Mouse (Mus musculus) embryonic facial prominence, embryonic 13.5 days (tissue): ENCODE measurements around the gene Adam1a. TPM values are rescaled to one million over a fixed set of nuclear protein-coding genes. Genes with fewer than 3 reads are reported as not detected.
"Not testable (repeated sequence)": the region's sequence is repeated elsewhere in the genome, so short reads cannot be mapped to it uniquely, and the experiment has no call there.

Experiments used
- ATAC-seq: fragments of 200-750 bp; cut with Nextera tagmentation; 2 replicates; pipeline ENCODE4 v1.8.0; 2017; ENCODE audit warnings: low read depth; ENCODE audit not compliant: insufficient number of reproducible peaks, insufficient read depth, low FRiP score, low TSS enrichment
- H3K27ac ChIP-seq: fragments of 300-500 bp; sonication (generic); 2 replicates; pipeline ENCODE4 v1.5.1; 2015; ENCODE audit warnings: moderate library complexity, mild to moderate bottlenecking, inconsistent platforms
- H3K27me3 ChIP-seq: fragments of 300-500 bp; sonication (generic); 2 replicates; pipeline ENCODE4 v1.6.1; 2015; ENCODE audit warnings: mild to moderate bottlenecking, inconsistent platforms
- H3K36me3 ChIP-seq: fragments of 300-500 bp; sonication (generic); 2 replicates; pipeline ENCODE4 v1.6.1; 2015; ENCODE audit warnings: mild to moderate bottlenecking, inconsistent platforms
- H3K4me1 ChIP-seq: fragments of 300-500 bp; sonication (generic); 2 replicates; pipeline ENCODE4 v1.6.1; 2015; ENCODE audit warnings: inconsistent platforms
- H3K4me2 ChIP-seq: fragments of 300-500 bp; sonication (generic); 2 replicates; pipeline ENCODE4 v1.6.1; 2015; ENCODE audit warnings: moderate library complexity, mild to moderate bottlenecking, inconsistent platforms
- H3K4me3 ChIP-seq: fragments of 300-500 bp; sonication (generic); 2 replicates; pipeline ENCODE4 v1.5.1; 2015; ENCODE audit warnings: mild to moderate bottlenecking, inconsistent platforms
- H3K9ac ChIP-seq: fragments of 300-500 bp; sonication (generic); 2 replicates; pipeline ENCODE4 v1.6.1; 2015; ENCODE audit warnings: mild to moderate bottlenecking, inconsistent platforms
- H3K9me3 ChIP-seq: fragments of 300-500 bp; sonication (generic); 2 replicates; pipeline ENCODE4 v1.6.1; 2016; ENCODE audit warnings: inconsistent platforms
- WGBS: fragments of 180-500 bp; shearing (Covaris S2); methylation state at CpG from one replicate; pipeline ENCODE4 v1.1.7; 2015; ENCODE audit warnings: mixed read lengths; 5-methylcytosine and 5-hydroxymethylcytosine counted together
- polyA plus RNA-seq: library from polyadenylated mRNA; unstranded; fragments of >200 nt; fragmentation: Nextera tagmentation; extraction: Ambion mirVana; gene quantifications from 2 replicates; pipeline ENCODE4 v1.2.1, GENCODE M21; 2015

The Adam1a gene
- polyA plus RNA-seq, 1 experiment from 2014 or later: 2.5 TPM

DNA sequence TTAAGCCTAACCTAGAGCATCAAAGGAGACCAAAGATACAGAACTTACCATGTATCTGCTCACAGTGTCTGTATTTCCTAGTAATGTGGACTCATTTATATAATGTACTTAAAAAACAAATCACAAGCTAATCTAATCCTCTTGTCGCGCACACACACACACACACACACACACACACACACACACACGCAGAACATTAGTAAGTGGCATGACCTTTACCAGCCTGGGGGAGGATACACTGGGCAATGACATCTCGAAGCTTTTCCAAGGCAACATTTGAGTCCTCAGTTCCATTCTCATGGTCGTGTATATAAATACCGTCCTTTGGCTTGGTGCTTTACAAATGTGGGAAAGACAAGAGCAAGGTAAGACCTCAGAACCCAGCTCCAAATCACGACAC is 18.8 kb downstream of the Adam1a start:
- Histone ChIP-seq H3K27me3 (no peaks in the 10 kb centered on the region), H3K36me3 (peaks cover 82% of the 10 kb centered on the region), H3K9ac (no peak overlapping the region), H3K4me3 (no peak overlapping the region), H3K4me1 (no peaks in the 10 kb centered on the region), H3K27ac (no peak overlapping the region), H3K9me3 (no peaks in the 10 kb centered on the region), H3K4me2 (no peak overlapping the region)
- ATAC-seq: no peak
- WGBS: 85% methylated on average over 7 of the region's 7 CpGs

- peaks cover 82% of the 10 kb centered on the region for H3K36me3 ChIP-seq
- no peaks in the 10 kb centered on the region for H3K9me3 ChIP-seq
- no peak for ATAC-seq
- H3K4me2 ChIP-seq: no peak overlapping the region
- no peak overlapping the region for H3K27ac ChIP-seq
- H3K4me1 ChIP-seq: no peaks in the 10 kb centered on the region
- no peak overlapping the region for H3K4me3 ChIP-seq
- H3K27me3 ChIP-seq: no peaks in the 10 kb centered on the region
- H3K9ac ChIP-seq: no peak overlapping the region
- 91% methylated on average over 14 of the region's 14 CpGs for WGBS
Observed at GRCm38 (mm10) chr5:121525774-121526450, 19.4 kb downstream of the Adam1a start.

DNA sequence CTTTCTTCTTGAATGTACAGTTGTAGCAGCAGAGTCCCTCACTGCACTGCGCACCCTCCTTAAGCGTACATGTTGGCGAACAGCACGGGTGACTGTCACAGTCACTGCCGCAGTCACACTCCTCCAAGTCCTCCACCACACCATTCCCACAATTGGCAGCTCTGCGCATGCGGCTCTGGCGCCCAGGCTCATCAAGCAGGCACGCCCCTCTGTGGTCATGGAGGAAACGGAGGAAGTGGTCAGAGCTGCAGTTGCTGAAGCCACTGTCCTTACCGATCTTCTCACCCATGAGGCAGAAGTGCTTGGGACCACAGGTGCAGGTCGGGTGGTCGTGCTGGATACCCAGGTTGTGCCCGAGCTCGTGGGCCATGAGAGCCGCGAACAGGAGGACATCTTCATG is 25.5 kb downstream of the Adam1a start:
- peaks cover 55% of the 10 kb centered on the region for H3K36me3 ChIP-seq
- H3K9me3 ChIP-seq, H3K27ac ChIP-seq, ATAC-seq, H3K4me3 ChIP-seq, H3K27me3 ChIP-seq, H3K4me2 ChIP-seq, H3K9ac ChIP-seq, H3K4me1 ChIP-seq: not testable (repeated sequence)
- 93% methylated on average over 11 of the region's 17 CpGs for WGBS

DNA sequence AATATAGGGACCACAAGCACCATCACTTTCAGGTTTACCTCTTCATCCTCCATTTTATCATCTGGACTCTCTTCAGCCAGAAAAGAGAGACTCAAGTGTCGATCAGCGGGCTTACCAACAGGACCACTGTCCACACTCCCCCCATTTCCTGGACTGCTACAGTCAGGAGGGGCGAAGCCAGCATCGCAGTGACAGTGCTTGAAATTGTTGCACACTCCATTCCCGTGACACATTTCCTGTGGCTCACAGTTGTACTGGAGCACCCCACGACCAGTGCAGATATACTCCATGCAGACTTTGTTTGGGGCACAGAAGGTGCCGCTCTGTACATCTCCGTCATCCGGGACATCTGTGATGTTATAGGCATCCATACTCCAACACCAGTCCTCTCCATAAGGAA is 26.3 kb downstream of the Adam1a start:
- Histone ChIP-seq H3K27ac (no peak overlapping the region), H3K4me1 (no peaks in the 10 kb centered on the region), H3K9ac (no peak overlapping the region), H3K36me3 (peaks cover 47% of the 10 kb centered on the region), H3K9me3 (no peaks in the 10 kb centered on the region), H3K4me2 (no peak overlapping the region), H3K4me3 (no peak overlapping the region), H3K27me3 (no peaks in the 10 kb centered on the region)
- WGBS: 89% methylated on average over 9 of the region's 9 CpGs
- no peak for ATAC-seq

- no peaks in the 10 kb centered on the region for H3K27me3 ChIP-seq
- no peak overlapping the region for H3K4me2 ChIP-seq
- H3K4me1 ChIP-seq: no peaks in the 10 kb centered on the region
- H3K9ac ChIP-seq: no peak overlapping the region
- no peak for ATAC-seq
- no peak overlapping the region for H3K4me3 ChIP-seq
- 76% methylated on average over 7 of the region's 7 CpGs for WGBS
- H3K9me3 ChIP-seq: no peaks in the 10 kb centered on the region
- no peaks in the 10 kb centered on the region for H3K36me3 ChIP-seq
- no peak overlapping the region for H3K27ac ChIP-seq
Observed at GRCm38 (mm10) chr5:121510009-121510408, 35.3 kb downstream of the Adam1a start.

DNA sequence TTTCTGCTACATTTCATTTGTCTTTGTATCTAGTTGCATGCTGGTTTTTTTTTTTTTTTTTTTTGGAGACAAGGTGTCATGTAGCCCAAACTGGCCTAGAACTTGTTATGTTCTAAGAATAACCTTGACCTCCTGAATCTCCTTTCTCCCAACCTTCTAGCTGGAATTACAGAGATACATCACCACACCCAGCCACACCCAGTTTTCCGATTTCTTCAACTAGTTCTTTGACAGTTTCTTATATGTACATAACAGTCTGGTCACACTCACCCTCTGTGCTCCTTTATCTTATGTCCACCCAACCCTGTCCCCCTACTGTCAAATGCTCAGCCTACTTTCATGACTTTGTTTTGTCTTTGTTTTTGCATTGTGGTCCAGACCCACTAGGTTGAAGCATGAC is 38.4 kb downstream of the Adam1a start:
- Histone ChIP-seq H3K27ac (no peak overlapping the region), H3K9ac (no peak overlapping the region), H3K36me3 (no peaks in the 10 kb centered on the region), H3K4me1 (no peaks in the 10 kb centered on the region), H3K4me2 (no peak overlapping the region), H3K4me3 (no peak overlapping the region), H3K27me3 (no peaks in the 10 kb centered on the region), H3K9me3 (no peaks in the 10 kb centered on the region)
- WGBS: 87% methylated on average over 1 of the region's 1 CpGs
- no peak for ATAC-seq

DNA sequence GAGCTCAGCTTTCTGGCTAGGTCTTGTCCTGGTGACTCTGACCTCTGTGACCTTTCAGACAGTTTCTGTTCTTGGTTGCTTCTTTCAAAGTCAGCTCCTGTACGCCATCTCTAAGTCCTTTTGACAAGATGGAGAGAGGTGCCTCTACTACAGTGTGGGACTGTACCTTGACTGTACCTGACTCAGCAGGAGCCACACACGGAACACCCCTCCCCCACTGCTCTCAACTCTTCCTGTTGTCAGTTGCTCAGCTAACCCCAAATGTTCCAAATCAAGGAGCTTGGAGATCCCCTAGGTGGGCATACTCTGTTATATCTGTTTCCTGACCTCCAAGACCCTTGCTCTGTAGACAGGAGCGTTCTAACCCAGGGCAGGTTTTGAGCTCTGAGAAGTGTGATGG is 42.1 kb downstream of the Adam1a start, which contains the start of gene Adam1b:
Adam1b (minus strand) TSS at position 205 of the 400 bp plus-strand sequence.
- no peaks in the 10 kb centered on the region for H3K9me3 ChIP-seq
- H3K27ac ChIP-seq: no peak within 1 kb of the TSS
- 76% methylated on average over 3 of the region's 3 CpGs for WGBS
- no peak within 1 kb of the TSS for H3K4me2 ChIP-seq
- no peak within 1 kb of the TSS for H3K4me3 ChIP-seq
- H3K36me3 ChIP-seq: no peaks in the 10 kb centered on the region
- H3K9ac ChIP-seq: no peak within 1 kb of the TSS
- no peaks in the 10 kb centered on the region for H3K4me1 ChIP-seq
- no peaks in the 10 kb centered on the region for H3K27me3 ChIP-seq
- no peak for ATAC-seq

DNA sequence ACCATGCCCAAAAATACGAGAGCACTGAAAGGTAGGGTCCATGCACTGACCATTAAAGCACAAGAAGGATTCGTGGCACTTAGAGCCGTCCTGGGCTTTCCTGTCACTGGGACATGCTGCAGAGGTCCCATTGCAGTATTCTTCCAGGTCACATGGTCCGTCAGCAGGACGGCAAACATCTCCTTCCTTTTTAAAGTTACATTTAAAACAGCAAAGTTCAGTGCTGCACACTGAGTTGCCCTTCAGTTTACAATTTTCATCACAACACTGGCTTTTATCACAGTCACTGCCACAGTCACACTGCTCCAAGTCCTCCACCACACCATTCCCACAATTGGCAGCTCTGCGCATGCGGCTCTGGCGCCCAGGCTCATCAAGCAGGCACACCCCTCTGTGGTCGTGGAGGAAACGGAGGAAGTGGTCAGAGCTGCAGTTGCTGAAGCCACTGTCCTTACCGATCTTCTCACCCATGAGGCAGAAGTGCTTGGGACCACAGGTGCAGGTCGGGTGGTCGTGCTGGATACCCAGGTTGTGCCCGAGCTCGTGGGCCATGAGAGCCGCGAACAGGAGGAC is 43.8 kb downstream of the Adam1a start:
- not testable (repeated sequence) for H3K9me3 ChIP-seq, H3K4me2 ChIP-seq, ATAC-seq, H3K4me1 ChIP-seq, H3K9ac ChIP-seq, H3K36me3 ChIP-seq, H3K27me3 ChIP-seq, H3K4me3 ChIP-seq, H3K27ac ChIP-seq
- 76% methylated on average over 11 of the region's 17 CpGs for WGBS

- Histone ChIP-seq H3K4me2 (no peak overlapping the region), H3K9me3 (no peaks in the 10 kb centered on the region), H3K27ac (no peak overlapping the region), H3K9ac (no peak overlapping the region), H3K36me3 (no peaks in the 10 kb centered on the region), H3K4me3 (no peak overlapping the region), H3K27me3 (no peaks in the 10 kb centered on the region), H3K4me1 (no peaks in the 10 kb centered on the region)
- 75% methylated on average over 7 of the region's 7 CpGs for WGBS
- ATAC-seq: no peak
Observed at GRCm38 (mm10) chr5:121500719-121501118, 44.6 kb downstream of the Adam1a start.

GRCm38 (mm10) chr5:121493305-121493704 is 52.0 kb downstream of the Adam1a start:
- H3K4me3 ChIP-seq: no peak overlapping the region
- ATAC-seq: no peak
- H3K36me3 ChIP-seq: no peaks in the 10 kb centered on the region
- peaks cover 3% of the 10 kb centered on the region; the same call in 1 of the 2 replicates for H3K4me1 ChIP-seq
- 53% methylated on average over 8 of the region's 8 CpGs for WGBS
- H3K9ac ChIP-seq: no peak overlapping the region
- no peaks in the 10 kb centered on the region for H3K9me3 ChIP-seq
- no peak overlapping the region for H3K27ac ChIP-seq
- no peak overlapping the region for H3K4me2 ChIP-seq
- no peaks in the 10 kb centered on the region for H3K27me3 ChIP-seq

DNA sequence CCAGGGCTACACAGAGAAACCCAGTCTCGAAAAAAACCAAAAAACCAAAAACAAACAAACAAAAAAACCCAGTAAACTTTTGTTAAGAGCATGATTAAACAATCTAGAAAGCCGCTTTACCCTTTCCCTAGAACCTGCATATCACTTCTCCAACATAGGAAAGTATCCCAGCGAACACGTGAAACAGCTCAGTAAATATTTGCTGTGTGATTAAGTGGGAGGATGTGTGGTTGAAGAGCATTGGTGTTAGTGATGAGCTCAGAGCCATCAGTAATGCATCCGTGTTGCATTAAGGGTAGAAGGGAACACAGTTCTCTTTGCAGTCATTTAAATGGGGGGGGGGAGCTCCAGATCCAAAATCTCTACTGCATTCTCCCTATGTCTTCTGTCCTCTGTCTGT is 60.5 kb downstream of the Adam1a start:
- Histone ChIP-seq H3K9me3 (no peaks in the 10 kb centered on the region), H3K27me3 (no peaks in the 10 kb centered on the region), H3K4me3 (no peak overlapping the region), H3K4me2 (no peak overlapping the region), H3K9ac (no peak overlapping the region), H3K36me3 (no peaks in the 10 kb centered on the region), H3K27ac (no peak overlapping the region), H3K4me1 (no peaks in the 10 kb centered on the region)
- 78% methylated on average over 5 of the region's 5 CpGs for WGBS
- ATAC-seq: no peak

DNA sequence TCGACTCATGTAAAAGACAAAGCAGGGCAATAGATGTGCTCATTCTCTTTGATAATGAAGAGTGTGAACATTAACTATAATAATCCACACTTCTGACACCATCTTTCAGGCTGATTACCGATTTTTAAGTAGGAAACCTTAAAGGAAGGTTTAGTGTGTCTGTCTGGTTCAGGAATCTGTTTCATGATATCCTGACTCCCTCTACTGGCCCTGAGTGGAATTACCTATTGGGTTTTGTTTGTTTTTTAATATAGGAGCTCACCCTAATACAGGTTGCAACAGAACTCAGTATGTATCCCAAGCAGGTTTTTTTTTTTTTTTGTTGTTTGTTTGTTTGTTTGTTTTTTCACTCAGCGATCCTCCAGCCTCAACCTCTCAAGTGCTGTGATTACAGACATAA is 67.6 kb downstream of the Adam1a start:
- H3K4me2 ChIP-seq: no peak overlapping the region
- ATAC-seq: no peak
- no peak overlapping the region for H3K4me3 ChIP-seq
- no peak overlapping the region for H3K27ac ChIP-seq
- no peak overlapping the region for H3K9ac ChIP-seq
- WGBS: 33% methylated on average over 3 of the region's 3 CpGs
- no peaks in the 10 kb centered on the region for H3K27me3 ChIP-seq
- no peaks in the 10 kb centered on the region for H3K9me3 ChIP-seq
- no peaks in the 10 kb centered on the region for H3K4me1 ChIP-seq
- H3K36me3 ChIP-seq: no peaks in the 10 kb centered on the region
